Mouse (Mus musculus) stomach, embryonic 14.5 days (tissue): Measurements from ENCODE around the gene Hdgfl3. TPM values are rescaled to one million over a fixed set of nuclear protein-coding genes. Genes with fewer than 3 reads are reported as not detected.
A peak's percentile ranks its signal among the peaks of the same experiment; 100 is the strongest.

Experiments
- ATAC-seq: fragments of 200-750 bp; cut with Nextera tagmentation; 2 replicates; pipeline ENCODE4 v1.8.0; 2017; ENCODE audit warnings: low read depth, moderate TSS enrichment; ENCODE audit not compliant: insufficient number of reproducible peaks, insufficient read depth, low FRiP score
- H3K27ac ChIP-seq: fragments of 300-500 bp; sonication (generic); 2 replicates; pipeline ENCODE4 v1.5.1; 2014; ENCODE audit warnings: mild to moderate bottlenecking, low read length, moderate library complexity, mixed read lengths
- H3K27me3 ChIP-seq: fragments of 300-500 bp; sonication (generic); 2 replicates; pipeline ENCODE4 v1.6.1; 2014; ENCODE audit warnings: low read length, control low read depth, mixed read lengths; ENCODE audit not compliant: control insufficient read depth, insufficient read depth
- H3K36me3 ChIP-seq: fragments of 300-500 bp; sonication (generic); 2 replicates; pipeline ENCODE4 v1.6.1; 2014; ENCODE audit warnings: mild to moderate bottlenecking, control low read depth, low read length, moderate library complexity, mixed read lengths; ENCODE audit not compliant: control insufficient read depth, insufficient read depth
- H3K4me1 ChIP-seq: fragments of 300-500 bp; sonication (generic); 2 replicates; pipeline ENCODE4 v1.6.1; 2014; ENCODE audit warnings: low read length, control low read depth, mixed read lengths; ENCODE audit not compliant: control insufficient read depth, insufficient read depth
- H3K4me2 ChIP-seq: fragments of 300-500 bp; sonication (generic); replicated peaks from 2 replicates; pipeline ENCODE4 v1.6.1; 2014; ENCODE audit warnings: low read depth, low read length, control low read depth
- H3K4me3 ChIP-seq: fragments of 300-500 bp; sonication (generic); 2 replicates; pipeline ENCODE4 v1.5.1; 2014; ENCODE audit warnings: low read depth, low read length, control low read depth
- H3K9ac ChIP-seq: fragments of 300-500 bp; sonication (generic); replicated peaks from 2 replicates; pipeline ENCODE4 v1.6.1; 2014; ENCODE audit warnings: low read depth, mild to moderate bottlenecking, control low read depth, low read length, moderate library complexity, mixed read lengths
- H3K9me3 ChIP-seq: fragments of 300-500 bp; sonication (generic); 2 replicates; pipeline ENCODE4 v1.6.1; 2016; ENCODE audit warnings: low read depth, low read length, control low read depth; ENCODE audit not compliant: control insufficient read depth
- WGBS: fragments of 180-500 bp; shearing (Covaris S2); extraction: QIAGEN DNeasy Blood & Tissue Kit; methylation state at CpG from one replicate; pipeline ENCODE4 v1.1.7; 2014; 5-methylcytosine and 5-hydroxymethylcytosine counted together
- polyA plus RNA-seq: library from polyadenylated mRNA; unstranded; fragments of >200 nt; fragmentation: Nextera tagmentation; extraction: Ambion mirVana; gene quantifications from 2 replicates; pipeline ENCODE4 v1.2.1, GENCODE M21; 2014

Gene Hdgfl3
- polyA plus RNA-seq, 1 experiment from 2014 or later = 20.2 TPM

DNA sequence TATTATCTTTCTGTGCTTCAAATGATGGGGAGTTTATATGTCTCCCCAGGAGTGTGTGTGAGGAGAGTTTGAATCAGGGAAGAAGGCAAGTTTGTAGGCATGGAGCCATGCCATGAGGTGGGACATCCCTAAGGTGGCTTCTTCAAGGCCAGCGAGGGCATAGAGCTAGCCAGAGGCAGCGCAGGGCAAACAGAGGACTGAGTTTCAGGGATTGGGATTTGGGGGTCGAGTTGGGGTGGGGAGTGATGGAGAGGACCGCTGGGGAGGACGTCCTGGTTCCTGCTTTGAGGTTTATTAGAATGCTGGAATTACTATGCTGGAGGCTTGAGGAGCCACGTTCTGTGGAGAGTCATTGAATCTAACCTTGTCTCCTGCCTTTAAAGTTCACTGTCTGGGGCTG, 68.3 kb downstream of the Hdgfl3 start:
- ATAC-seq = no peak
- H3K36me3 ChIP-seq = no peaks in the 10 kb centered on the region
- no peak overlapping the region for H3K4me3 ChIP-seq
- H3K27me3 ChIP-seq = no peaks in the 10 kb centered on the region
- no peaks in the 10 kb centered on the region for H3K4me1 ChIP-seq
- H3K4me2 ChIP-seq = no peak overlapping the region
- WGBS = 97% methylated on average over 6 of the region's 6 CpGs
- H3K9me3 ChIP-seq = no peaks in the 10 kb centered on the region
- no peak overlapping the region for H3K27ac ChIP-seq
- no peak overlapping the region for H3K9ac ChIP-seq

- ATAC-seq = no peak
- H3K9ac ChIP-seq = no peak overlapping the region
- H3K36me3 ChIP-seq = no peaks in the 10 kb centered on the region
- H3K4me3 ChIP-seq = no peak overlapping the region
- H3K27ac ChIP-seq = no peak overlapping the region
- H3K4me1 ChIP-seq = no peaks in the 10 kb centered on the region
- 89% methylated on average over 6 of the region's 6 CpGs for WGBS
- H3K4me2 ChIP-seq = no peak overlapping the region
- no peaks in the 10 kb centered on the region for H3K9me3 ChIP-seq
- 0 out of 2 replicates have a peak, but pooled peaks cover 6% of the 10 kb centered on the region for H3K27me3 ChIP-seq
Observed at GRCm38 (mm10) chr7:81864552-81864951, 69.7 kb downstream of the Hdgfl3 start.

DNA sequence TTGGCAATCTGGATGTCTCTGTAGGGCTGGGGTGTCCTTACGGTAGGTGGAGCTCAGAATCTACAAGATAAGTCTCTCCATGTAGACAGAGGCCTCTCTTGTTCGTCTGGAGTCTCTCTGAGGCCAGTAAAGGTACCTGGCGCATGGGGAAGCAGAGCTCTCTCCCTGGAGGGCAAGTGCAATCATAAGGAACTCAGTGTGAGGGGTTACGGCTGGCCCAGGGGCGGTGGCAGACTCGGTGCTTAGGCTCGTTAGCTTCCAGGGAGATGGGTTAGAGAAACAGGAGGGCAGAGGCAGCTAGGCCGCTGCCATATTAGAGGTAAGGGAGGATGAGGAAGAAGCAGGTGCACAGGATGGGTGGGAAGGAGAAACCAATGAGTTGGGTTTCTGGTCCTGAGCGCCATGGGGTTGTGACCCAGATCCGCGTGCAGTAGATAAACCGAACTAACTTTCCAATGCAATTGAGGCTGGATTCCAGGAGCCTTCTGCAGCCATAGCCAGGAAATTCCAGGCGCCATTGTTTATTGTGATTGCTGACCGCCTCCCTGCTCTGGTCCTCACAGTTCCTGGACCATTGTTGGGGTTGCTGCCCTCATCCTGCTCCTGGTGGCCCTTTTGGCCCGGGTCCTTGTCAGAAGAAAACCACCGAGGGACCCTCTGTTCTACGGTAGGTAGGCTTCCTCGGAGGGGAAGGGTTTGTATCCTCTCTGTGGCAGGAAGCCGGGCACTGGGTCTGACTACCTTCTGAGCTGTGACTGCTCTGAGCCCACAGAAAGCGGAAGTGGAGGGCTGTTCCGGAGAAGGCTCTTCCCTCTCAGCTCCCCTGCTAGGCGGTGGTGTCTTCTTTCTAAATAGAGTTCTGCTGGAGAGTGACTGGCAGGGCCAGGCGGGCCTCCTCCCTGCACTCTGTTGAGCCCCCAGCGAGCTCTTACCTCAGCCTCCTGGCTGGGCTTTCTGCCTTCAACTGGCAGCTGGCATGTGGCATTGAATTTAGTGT, 71.4 kb downstream of the Hdgfl3 start:
- H3K9me3 ChIP-seq = no peaks in the 10 kb centered on the region
- H3K36me3 ChIP-seq = no peaks in the 10 kb centered on the region
- no peak for ATAC-seq
- no peak overlapping the region for H3K4me3 ChIP-seq
- 71% methylated on average over 24 of the region's 24 CpGs for WGBS
- H3K4me1 ChIP-seq = no peaks in the 10 kb centered on the region
- H3K27me3 ChIP-seq = 0 out of 2 replicates have a peak, but pooled peaks cover 10% of the 10 kb centered on the region
- H3K27ac ChIP-seq = no peak overlapping the region; the same call in 1 of the 2 replicates
- H3K4me2 ChIP-seq = no peak overlapping the region
- no peak overlapping the region for H3K9ac ChIP-seq

GRCm38 (mm10) chr7:81861921-81862320, 72.4 kb downstream of the Hdgfl3 start:
- WGBS = 68% methylated on average over 4 of the region's 4 CpGs
- Histone ChIP-seq H3K9me3 (no peaks in the 10 kb centered on the region), H3K27me3 (0 out of 2 replicates have a peak, but pooled peaks cover 10% of the 10 kb centered on the region)

DNA sequence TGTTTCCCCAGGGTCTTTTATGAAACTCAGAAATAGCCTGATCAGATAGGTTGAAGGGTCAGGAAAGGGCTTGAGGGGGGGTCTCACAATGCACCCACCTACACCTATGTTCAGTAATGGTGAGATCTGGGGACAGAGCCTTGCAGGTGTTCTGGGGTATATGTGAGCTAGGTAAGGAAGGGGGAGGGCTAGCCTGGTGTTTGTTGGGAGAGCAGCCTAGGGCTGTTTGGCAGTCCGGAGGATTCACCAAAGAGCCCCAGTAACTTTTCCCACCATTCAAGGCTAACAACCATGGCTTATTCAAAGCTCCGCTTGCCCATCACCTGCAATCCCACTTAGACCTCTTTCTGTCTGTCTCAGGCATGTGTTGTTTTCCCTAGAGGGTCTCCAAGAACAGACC, 72.8 kb downstream of the Hdgfl3 start:
- Histone ChIP-seq H3K36me3 (no peaks in the 10 kb centered on the region), H3K4me2 (no peak overlapping the region), H3K27me3 (0 out of 2 replicates have a peak, but pooled peaks cover 10% of the 10 kb centered on the region), H3K9ac (no peak overlapping the region), H3K9me3 (no peaks in the 10 kb centered on the region), H3K27ac (no peak overlapping the region), H3K4me1 (no peaks in the 10 kb centered on the region), H3K4me3 (no peak overlapping the region)
- ATAC-seq = no peak
- WGBS = 86% methylated on average over 2 of the region's 2 CpGs

More at GRCm38 (mm10) chr7:81861921-81862320, 72.4 kb downstream of the Hdgfl3 start:
- no peak for ATAC-seq
- H3K27ac ChIP-seq = no peak overlapping the region
- H3K4me2 ChIP-seq = no peak overlapping the region
- H3K36me3 ChIP-seq = no peaks in the 10 kb centered on the region
- H3K9ac ChIP-seq = no peak overlapping the region
- H3K4me1 ChIP-seq = no peaks in the 10 kb centered on the region
- no peak overlapping the region for H3K4me3 ChIP-seq

DNA sequence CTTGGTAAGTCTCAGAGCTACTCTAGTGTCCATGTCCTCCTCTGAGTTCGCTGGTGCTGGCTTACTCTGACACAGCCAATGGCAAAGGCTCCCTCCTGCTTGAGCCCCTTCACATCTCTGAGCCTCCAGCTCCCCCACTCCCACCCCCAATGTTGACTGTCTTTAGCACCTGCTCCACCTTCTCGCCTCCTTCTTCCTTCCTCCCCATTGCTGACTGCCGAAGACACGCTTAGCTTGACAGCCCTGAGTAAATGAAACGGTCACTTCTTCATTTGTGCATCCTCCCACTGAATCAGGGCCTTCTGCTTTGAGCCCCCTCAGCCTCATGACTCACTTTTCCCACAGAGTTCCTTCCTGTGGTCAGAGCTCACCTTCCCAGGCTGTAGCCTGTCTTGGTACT, 73.3 kb downstream of the Hdgfl3 start:
- WGBS = 65% methylated on average over 5 of the region's 5 CpGs
- no peaks in the 10 kb centered on the region for H3K4me1 ChIP-seq
- 0 out of 2 replicates have a peak, but pooled peaks cover 10% of the 10 kb centered on the region for H3K27me3 ChIP-seq
- H3K9ac ChIP-seq = no peak overlapping the region
- no peak for ATAC-seq
- H3K27ac ChIP-seq = no peak overlapping the region
- H3K36me3 ChIP-seq = no peaks in the 10 kb centered on the region
- no peak overlapping the region for H3K4me2 ChIP-seq
- no peaks in the 10 kb centered on the region for H3K9me3 ChIP-seq
- no peak overlapping the region for H3K4me3 ChIP-seq

DNA sequence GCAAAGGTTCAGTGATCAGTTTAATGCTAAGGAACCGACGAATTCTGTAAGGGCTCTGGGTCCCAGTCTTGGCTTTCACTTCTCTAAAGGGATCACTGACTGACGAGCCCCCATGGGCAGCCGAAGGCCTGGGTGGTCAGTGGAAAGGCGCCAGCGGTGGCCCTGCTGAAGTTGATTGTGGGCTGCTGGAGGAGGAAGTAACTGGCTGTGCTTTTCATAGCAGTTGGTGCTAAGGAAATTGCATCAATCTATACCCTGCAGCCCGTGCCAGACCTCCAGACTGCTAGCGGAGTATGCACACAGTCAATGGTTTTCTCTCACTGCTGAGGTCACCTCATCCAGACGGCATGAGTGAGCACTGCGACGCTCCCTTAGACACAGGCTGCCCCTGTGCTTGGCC, 74.2 kb downstream of the Hdgfl3 start:
- ATAC-seq = no peak
- H3K27ac ChIP-seq = no peak overlapping the region

GRCm38 (mm10) chr7:81858968-81859721, 75.1 kb downstream of the Hdgfl3 start, which contains the start of gene Tm6sf1:
Tm6sf1 (plus strand) TSS chr7:81859001.
- H3K27me3 ChIP-seq = 0 out of 2 replicates have a peak, but pooled peaks cover 10% of the 10 kb centered on the region

More for the DNA sequence above, 74.2 kb downstream of the Hdgfl3 start:
- Histone ChIP-seq H3K36me3 (no peaks in the 10 kb centered on the region), H3K9ac (no peak overlapping the region), H3K4me2 (peak overlapping the region; percentile 2; the same call in 1 of the 2 replicates), H3K27me3 (0 out of 2 replicates have a peak, but pooled peaks cover 10% of the 10 kb centered on the region), H3K4me3 (peak overlapping the region; percentile 57; the same call in 1 of the 2 replicates), H3K4me1 (no peaks in the 10 kb centered on the region), H3K9me3 (no peaks in the 10 kb centered on the region)
- WGBS = 57% methylated on average over 11 of the region's 11 CpGs

More at GRCm38 (mm10) chr7:81858968-81859721, 75.1 kb downstream of the Hdgfl3 start, which contains the start of gene Tm6sf1:
- ATAC-seq = peak; percentile 29; the same call in 1 of the 2 replicates
- Histone ChIP-seq H3K9me3 (no peaks in the 10 kb centered on the region), H3K27ac (no peak within 1 kb of the TSS; the same call in 1 of the 2 replicates), H3K4me3 (peak within 1 kb of the TSS; percentile 57), H3K4me2 (peak within 1 kb of the TSS; percentile 100), H3K4me1 (0 out of 2 replicates have a peak, but pooled peaks cover 3% of the 10 kb centered on the region), H3K36me3 (no peaks in the 10 kb centered on the region), H3K9ac (0 out of 2 replicates have a peak within 1 kb of the TSS, but pooled peaks have one; percentile 18)
- WGBS = 1% methylated on average over 64 of the region's 64 CpGs
